Mouse (Mus musculus) mouse embryonic stem cell (cell line): ENCODE data around the gene Gm37240.

Experiments
- in situ Hi-C, 2 experiments: fragments of 300-500 bp; cut with MboI; formaldehyde crosslinking; loops; 1 replicate in 1 of 2; 3 replicates in 1 of 2; pipeline ENCODE4 v1.14.3; 2019 to 2020; ENCODE audit warnings: low sequenced_read_pairs in 2 of 2, low pct_unique_long_range_greater_than_20kb in 1 of 2, mixed read lengths in 1 of 2; ENCODE audit not compliant: unreplicated experiment in 1 of 2

Gene Gm37240

GRCm38 (mm10) chr3:85886636-85887238, 581 bp downstream of the Gm37240 start:
- in situ Hi-C loops: no loop called here

GRCm38 (mm10) chr3:85885906-85886305, 1.4 kb downstream of the Gm37240 start:
- in situ Hi-C loops: no loop called here

GRCm38 (mm10) chr3:85880687-85881086, 6.6 kb downstream of the Gm37240 start:
- in situ Hi-C loops: no loop called here

- in situ Hi-C loops: no loop called here
These were observed 7.2 kb downstream of the Gm37240 start for GRCm38 (mm10) chr3:85880068-85880467.

- in situ Hi-C loops: no loop called here
These were observed 8.4 kb downstream of the Gm37240 start for GRCm38 (mm10) chr3:85878911-85879310.

- in situ Hi-C loops: no loop called here
These were observed 23.3 kb downstream of the Gm37240 start for GRCm38 (mm10) chr3:85863996-85864395.

GRCm38 (mm10) chr3:85862886-85863285, 24.4 kb downstream of the Gm37240 start:
- in situ Hi-C loops: no loop called here

GRCm38 (mm10) chr3:85860996-85861395, 26.3 kb downstream of the Gm37240 start:
- in situ Hi-C loops: no loop called here

GRCm38 (mm10) chr3:85859311-85859710, 28.0 kb downstream of the Gm37240 start:
- in situ Hi-C loops: no loop called here

GRCm38 (mm10) chr3:85858140-85859135, 28.9 kb downstream of the Gm37240 start:
- in situ Hi-C loops: no loop called here

GRCm38 (mm10) chr3:85857083-85857482, 30.2 kb downstream of the Gm37240 start:
- in situ Hi-C loops: no loop called here

- in situ Hi-C loops: no loop called here
These were observed 31.4 kb downstream of the Gm37240 start for GRCm38 (mm10) chr3:85855947-85856346.

- in situ Hi-C loops: no loop called here
These were observed 32.3 kb downstream of the Gm37240 start for GRCm38 (mm10) chr3:85855043-85855442.

- in situ Hi-C loops: no loop called here
These were observed 33.2 kb downstream of the Gm37240 start for GRCm38 (mm10) chr3:85854143-85854542.

- in situ Hi-C loops: no loop called here
These were observed 33.6 kb downstream of the Gm37240 start for GRCm38 (mm10) chr3:85853715-85854114.

- in situ Hi-C loops: no loop called here
These were observed 37.2 kb downstream of the Gm37240 start for GRCm38 (mm10) chr3:85850079-85850478.

- in situ Hi-C loops: no loop called here
These were observed 41.0 kb downstream of the Gm37240 start for GRCm38 (mm10) chr3:85846316-85846715.

GRCm38 (mm10) chr3:85845341-85845740, 42.0 kb downstream of the Gm37240 start:
- in situ Hi-C loops: no loop called here

GRCm38 (mm10) chr3:85842881-85843218, 44.5 kb downstream of the Gm37240 start:
- in situ Hi-C loops: no loop called here
